Mouse (Mus musculus) midbrain, embryonic 15.5 days (tissue): ENCODE results near the gene Cyp4f37. TPM values are rescaled to one million over a fixed set of nuclear protein-coding genes. Genes with fewer than 3 reads are reported as not detected.

Experiments
- polyA plus RNA-seq: library from polyadenylated mRNA; unstranded; fragments of >200 nt; fragmentation: Nextera tagmentation; extraction: Ambion mirVana; gene quantifications from 2 replicates; pipeline ENCODE4 v1.2.1, GENCODE M21; 2015

Cyp4f37 gene
- polyA plus RNA-seq, 1 experiment from 2014 or later = 0.48 TPM

Other genes starting within 250 kb of the Cyp4f37 start
- gene Wiz, start 231.9 kb upstream of the Cyp4f37 start, polyA plus RNA-seq = 46.7 and 47.8 TPM in 2 replicates
- gene Rasal3, start 217.7 kb upstream of the Cyp4f37 start, polyA plus RNA-seq = 0.54 and 0.74 TPM in 2 replicates
- gene Pglyrp2, start 197.1 kb upstream of the Cyp4f37 start, polyA plus RNA-seq = not detected in 2 replicates
- 0.84 and 1.5 TPM in 2 replicates for gene Cyp4f39, start 168.6 kb upstream of the Cyp4f37 start, polyA plus RNA-seq
- 13.5 and 16.1 TPM in 2 replicates for gene Cyp4f17, start 115.3 kb upstream of the Cyp4f37 start, polyA plus RNA-seq
- 14.7 and 19.8 TPM in 2 replicates for gene Cyp4f16, start 84.8 kb upstream of the Cyp4f37 start, polyA plus RNA-seq
- gene Cyp4f40, start 37.6 kb downstream of the Cyp4f37 start, polyA plus RNA-seq = 0.26 TPM in 1 of 2 replicates, not detected in the other
- gene Cyp4f15, start 64.3 kb downstream of the Cyp4f37 start, polyA plus RNA-seq = 1.5 and 1.7 TPM in 2 replicates
- gene Zfp871, start 167.0 kb downstream of the Cyp4f37 start, polyA plus RNA-seq = 48.1 and 48.6 TPM in 2 replicates
- gene Zfp811, start 188.6 kb downstream of the Cyp4f37 start, polyA plus RNA-seq = 69.5 and 73.5 TPM in 2 replicates
- gene Zfp799, start 209.0 kb downstream of the Cyp4f37 start, polyA plus RNA-seq = 19.2 and 22.2 TPM in 2 replicates